Mouse (Mus musculus) left cerebral cortex, adult 9 months (tissue): ENCODE measurements around the gene Bmpr2.
"Not testable (repeated sequence)": the region's sequence is repeated elsewhere in the genome, so short reads cannot be mapped to it uniquely, and the experiment has no call there.

Source experiments
- DNase-seq, 2 experiments: peaks; one replicate each; pipeline ENCODE4 v3.0.0; 2022; ENCODE audit warnings: low spot score in 2 of 2

Bmpr2 gene

DNA sequence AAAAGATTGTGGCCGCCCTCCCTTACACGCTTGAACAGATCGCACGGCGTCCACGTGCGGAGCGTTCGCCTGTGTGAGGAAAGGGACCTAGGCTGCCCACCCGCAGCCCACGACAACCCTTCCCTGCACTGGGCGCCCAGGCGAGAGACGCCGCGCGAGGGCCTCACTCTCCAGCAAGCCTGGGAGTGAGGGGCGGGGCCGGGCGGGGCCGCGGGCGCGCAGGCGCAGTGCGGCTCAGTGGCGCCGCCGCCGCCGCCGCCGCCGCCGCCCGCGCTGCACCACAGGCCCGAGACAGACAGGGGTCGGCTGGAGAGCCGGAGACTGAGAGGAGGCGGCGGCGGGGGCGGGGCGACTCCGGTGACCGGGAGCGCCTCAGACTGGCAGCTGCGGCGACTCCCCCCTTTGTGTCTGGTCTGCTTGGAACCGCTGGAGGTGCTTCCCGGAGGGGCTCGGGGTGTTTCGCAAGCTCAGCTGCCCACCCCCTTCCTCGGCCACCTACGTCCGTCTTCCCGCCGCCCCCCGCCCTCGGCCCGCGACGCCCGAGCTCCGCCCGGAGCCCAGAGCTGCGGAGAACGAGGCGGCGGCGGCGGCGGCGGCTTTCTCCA lies at the start of gene Bmpr2:
Gene Bmpr2, plus strand, starts transcription at position 237 of the 605 bp plus-strand sequence.
- DNase-seq, result peak; percentile 51 to 76

DNA sequence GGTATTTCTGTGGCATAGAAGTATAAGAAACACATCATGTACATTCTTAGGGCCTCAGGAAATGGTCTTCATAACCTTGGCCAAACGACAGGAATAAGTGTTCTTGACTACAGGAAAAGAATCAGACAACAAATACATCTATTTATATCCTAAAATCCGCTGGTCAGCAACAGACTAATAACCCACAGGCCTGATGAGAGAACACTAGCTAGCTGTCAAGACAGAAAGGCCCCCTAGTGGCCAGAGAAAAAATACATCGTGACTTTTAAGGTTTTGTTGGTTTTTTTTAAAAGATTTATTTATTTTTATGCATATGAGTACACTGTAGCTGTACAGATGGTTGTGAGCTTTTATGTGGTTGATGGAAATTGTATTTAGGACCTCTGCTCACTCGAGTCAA lies 43.3 kb upstream of the Bmpr2 start:
- DNase-seq, result peak in 1 of 2 experiments; percentile 22

DNA sequence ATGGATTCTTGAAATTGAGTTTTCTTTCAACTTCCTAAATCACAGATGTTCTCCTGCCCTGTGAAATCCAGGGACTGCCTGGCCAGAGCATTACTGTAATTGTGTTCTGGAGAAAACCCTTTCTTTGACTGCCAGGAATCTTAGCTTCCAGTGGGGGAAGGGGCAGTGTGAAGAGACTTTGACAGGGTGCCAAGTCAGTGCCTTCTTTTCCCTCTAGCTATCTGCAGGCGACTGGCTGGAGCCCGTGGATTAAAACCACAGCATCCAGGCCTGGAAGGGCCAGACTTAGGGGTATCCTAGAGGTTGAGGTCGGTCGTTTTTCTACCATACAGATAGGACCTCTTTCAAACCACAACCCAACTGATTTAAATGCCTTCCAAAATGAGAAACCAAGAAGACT lies 37.5 kb upstream of the Bmpr2 start:
- DNase-seq, result no peak

DNA sequence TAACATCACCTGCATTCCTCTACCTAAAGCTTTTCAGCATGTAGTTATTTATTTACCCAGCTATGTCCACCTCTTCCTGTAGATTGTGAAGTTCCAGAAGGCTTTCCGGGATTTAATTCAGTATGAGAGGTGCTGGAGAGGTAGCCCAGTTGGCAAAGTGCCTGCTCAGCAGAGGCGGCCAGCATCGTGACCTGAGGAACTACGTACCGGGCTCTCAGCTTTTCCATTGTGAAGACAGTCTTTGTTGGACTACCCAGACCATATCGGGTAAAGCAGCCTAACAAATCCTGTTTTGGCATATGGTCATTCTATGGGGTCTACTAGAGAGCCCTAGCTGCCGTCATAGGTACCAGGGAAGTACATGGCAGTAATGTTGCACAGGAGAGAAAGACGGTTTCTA lies 33.1 kb upstream of the Bmpr2 start:
- no peak for DNase-seq

DNA sequence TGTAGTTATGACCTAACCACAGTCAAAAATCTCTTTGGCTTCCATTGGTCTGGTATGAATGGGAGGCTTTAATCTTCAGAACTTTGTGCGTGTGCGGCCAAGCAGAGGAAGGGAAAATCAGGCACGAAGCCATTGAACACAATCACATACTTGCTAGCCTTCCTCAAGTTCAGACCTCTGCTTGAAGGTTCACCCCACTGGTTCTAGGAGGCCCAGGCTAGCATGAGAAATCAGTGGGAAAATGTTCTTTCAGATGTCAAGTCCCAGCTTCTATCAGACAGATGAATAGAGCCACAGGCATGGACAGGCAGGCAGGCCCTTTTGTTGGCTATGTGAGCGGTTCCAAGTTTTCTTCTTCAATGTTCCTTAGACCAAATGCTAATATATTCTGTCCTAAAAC lies 32.5 kb upstream of the Bmpr2 start:
- DNase-seq, result no peak

DNA sequence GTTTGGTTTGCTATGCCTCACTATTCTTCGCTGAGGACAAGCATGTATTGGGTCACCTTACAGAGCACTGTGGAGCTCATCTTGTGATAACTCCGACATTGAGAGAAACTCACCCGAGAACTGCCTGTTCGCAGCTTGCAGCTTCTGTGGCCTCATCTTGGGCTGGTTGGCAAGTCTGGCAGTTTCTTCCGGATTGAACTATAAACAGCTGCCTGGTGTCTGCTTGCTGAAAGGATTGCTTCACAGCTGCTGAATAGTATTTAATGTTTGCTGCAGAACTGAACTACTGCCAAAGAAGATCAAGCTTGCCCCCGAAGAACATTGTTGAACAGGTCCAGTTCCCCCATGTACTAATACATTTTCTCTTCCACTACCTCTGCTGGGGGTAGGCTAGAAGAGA lies 29.1 kb upstream of the Bmpr2 start:
- DNase-seq, result peak in 1 of 2 experiments; percentile 13

DNA sequence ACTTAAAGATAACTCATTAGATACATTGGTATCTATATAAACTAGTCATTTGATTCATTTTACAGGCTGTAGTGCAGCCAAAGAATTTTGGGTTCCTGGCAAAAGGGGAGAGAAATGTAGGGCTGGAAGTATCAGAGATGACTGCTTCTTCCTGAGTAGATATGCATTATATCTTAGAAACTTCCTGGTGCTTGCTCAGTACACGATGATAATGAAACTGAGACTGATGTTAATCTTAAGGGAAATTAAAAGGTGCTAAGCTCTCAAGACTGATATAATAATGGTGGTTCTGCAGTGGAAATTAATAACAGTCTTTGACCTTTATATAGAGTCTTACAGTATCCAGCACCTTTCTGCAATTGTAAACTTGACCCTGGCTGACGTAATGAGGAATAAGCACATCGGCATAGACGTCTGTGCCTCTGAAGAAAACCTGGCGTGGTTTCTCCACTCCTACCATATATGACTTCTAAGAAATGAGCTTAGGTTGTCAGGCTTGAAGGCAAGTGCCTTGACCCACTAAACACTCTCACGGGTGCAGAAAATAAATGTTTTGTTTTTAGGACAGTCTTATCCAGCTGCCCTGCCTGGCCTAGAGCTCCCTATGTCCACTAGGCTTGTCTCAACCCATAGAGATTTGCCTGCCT lies 24.3 kb upstream of the Bmpr2 start:
- DNase-seq, result no peak

DNA sequence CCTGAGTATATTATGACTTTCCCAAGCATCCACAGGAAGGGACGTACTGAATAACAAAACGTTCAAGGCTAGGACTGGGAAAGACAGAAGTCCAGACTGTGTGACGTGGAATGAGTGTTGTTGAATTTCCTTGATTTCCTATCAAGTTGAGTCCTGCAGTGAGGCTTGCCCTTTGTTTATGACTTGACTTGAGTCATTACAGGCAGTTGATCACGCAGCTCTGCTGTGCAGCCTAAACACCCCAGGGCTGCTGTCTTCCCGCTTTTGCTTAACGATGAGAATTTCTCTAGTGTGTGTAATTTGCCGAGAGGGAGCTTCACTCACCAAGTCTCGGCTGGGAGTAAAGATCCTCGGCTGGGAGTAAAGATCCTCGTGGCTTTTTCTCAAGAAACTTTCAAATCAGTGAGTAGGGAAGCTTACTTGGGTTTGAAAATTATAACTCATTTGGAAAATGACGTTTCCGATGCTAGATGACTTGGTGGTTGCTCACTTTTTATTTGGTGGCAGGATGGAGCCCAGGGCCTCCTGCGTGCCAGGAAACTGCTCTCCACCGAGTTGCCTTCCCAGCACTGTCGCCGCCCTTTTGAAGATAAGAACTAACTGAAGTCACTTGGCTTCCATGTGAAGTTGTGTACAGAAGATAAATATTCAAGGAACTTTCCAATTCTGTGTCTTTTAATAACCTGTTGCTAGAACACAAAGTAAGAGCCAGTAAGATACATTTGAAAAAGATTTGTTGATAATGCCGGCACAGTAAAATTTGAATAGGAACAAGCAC lies 23.4 kb upstream of the Bmpr2 start:
- DNase-seq, result no peak

DNA sequence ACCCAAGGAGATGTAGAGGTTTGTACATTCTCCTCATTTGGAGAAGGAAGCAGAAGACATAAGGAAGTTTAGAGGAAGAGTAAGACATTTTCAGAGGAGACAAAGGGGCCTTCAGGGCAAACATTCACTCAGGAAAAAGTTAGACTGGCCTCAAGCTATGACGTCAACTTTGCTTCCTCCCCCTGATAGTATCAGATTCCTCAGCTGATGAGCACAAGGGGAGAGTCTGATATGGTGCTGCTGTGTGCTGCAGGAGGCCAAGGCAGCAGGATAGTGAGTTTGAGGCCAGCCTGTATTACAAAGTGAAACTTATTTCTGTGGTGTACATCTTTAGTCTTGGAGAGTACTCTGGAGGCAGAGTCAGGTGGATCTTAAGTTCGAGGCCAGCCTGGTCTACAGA lies 14.2 kb upstream of the Bmpr2 start:
- DNase-seq, result no peak

DNA sequence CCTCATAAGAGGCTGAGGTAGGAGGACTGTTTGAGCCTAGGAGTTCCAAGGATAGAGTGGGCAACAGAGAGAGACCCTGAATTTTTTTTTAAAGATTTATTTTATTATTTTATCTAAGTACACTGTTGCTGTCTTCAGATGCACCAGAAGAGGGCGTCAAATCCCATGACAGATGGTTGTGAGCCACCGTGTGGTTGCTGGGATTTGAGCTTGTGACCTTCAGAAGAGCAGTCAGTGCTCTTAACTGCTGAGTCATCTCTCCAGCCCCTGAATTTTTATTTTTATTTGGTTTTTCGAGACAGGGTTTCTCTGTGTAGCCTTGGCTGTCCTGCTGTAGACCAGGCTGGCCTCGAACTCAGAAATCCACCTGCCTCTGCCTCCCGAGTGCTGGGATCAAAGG lies 13.5 kb upstream of the Bmpr2 start:
- DNase-seq, result not testable (repeated sequence)

DNA sequence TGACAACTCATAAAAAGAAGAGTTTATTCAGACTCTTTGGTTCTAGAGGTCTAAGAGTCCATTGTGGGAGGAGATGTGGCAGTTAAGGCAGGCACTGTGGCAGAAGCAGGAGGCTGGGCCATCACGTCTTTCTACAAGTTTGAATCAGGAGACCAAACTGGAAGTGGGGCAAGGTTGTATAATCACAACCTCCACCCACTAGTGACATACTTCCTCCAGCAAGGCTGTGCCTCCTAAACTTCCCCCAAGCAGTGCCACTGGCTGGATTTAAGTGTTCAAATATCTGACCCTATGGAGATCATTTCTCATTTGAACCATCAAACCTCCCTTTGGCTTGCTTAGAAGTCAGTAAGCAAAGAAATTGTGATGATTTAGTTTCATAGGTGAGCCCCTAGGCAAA lies 7.9 kb upstream of the Bmpr2 start:
- no peak for DNase-seq

DNA sequence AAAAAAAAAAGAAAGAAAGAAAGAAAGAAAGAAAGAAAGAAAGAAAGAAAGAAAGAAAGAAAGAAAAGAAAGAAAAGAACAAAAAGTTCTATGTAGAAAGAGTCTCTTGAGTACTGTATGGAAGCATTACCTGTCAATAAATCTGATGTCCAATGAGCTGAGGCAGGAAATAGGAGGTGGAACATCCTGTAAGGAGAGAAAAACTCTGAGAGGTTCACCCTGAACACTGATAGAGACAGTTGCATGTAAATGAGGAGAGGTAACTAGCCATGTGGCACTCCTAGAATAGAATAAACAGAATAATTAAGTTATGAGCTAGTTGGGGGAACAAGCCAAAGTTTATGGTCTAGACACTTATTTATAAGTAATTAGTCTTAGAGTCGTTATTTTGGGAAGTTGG lies 4.9 kb upstream of the Bmpr2 start:
- DNase-seq, result no peak

DNA sequence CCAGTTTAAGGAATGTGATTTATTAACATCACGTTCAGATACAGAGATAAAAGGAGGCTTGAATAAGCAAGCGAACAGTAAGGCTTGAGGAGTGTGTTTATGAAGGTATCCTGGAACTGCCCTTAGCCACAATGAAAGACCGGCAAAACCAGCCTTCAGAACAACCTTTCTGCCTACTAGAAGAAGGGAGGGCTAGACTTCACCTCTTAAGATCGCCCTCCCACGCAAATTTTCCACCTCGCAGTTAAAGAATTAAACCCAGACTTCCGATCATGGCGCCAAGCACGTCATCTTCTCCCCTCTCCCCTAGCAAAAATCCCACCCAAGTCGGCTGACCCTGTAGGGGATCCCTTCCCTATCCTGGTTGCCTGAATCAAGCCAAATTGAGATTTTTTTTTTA lies 992 bp upstream of the Bmpr2 start:
- DNase-seq, result peak; percentile 19 to 36

DNA sequence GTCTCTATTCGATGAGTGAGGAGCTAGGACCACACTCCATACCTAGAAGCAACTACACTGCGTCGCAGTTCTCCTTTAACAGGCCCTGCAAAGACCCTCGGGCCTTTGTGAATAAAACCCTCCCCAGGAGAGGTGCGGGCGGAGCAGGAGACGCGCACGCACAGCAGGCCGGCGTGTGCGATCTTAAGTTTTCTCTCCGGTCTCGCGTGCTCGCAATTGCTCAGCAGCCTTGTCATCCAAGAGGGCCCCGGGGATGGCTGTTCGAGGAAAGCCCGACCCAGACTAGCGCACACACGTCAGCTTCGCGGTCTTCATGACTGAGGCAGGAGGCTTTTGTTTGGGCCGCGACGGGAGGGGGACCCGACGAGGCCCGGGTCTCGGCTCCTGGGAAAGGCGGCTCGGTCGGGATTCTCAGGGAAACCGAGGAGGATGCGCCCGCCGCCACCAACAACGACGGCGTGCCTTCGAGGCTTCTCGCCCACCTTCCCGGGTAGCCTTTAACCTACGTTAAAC lies 493 bp upstream of the Bmpr2 start:
- DNase-seq, result peak; percentile 25 to 61

DNA sequence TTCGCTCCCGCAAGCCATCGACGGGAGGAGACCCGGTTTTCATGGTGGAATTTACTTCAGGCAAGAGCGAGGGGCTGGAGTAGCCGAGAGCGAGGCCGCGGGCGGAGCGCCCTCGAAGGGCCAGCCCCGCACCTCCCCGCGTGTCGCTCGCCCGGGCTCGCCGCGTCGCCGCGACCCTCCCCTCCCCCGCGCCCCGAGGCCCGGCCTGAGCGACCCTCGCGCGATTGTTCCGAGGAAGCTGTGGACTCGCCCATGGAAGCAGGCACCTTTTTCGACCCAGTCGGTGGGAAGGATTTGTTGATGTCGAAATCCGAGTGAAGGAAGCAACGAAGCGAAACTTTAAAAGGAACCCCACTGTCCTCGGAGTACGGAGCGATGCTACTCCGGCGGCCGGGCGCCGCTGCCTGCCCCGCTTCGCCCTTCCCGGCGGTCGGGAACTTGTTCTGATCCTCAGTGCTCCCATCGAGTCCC lies 616 bp downstream of the Bmpr2 start:
- DNase-seq, result peak in 1 of 2 experiments; percentile 28

DNA sequence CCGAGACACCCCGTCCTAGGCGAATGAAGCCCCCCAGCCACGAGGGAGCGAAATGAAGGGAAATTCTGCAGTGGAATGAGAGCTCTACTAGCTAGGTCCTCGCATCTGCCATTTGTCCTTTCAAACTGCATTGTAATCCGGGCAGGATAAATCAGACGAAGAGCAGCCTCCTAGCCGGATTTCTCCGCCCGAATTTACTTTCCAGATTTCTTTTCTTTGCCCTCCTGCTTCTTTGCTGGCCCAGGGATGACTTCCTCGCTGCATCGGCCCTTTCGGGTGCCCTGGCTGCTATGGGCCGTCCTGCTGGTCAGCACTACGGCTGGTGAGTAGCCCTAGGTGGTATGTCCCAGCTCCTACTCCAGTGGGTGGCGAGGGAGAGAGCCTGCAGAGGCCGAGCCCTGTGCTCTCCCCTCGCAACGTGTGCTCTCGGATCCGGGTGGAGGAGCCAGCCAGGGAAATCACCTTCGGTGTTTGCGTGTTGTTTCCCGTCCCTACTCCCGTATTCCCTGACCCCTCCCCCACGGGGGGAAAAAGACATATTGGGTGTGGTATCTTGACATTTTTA lies 1.3 kb downstream of the Bmpr2 start:
- DNase-seq, result peak; percentile 16 to 22

DNA sequence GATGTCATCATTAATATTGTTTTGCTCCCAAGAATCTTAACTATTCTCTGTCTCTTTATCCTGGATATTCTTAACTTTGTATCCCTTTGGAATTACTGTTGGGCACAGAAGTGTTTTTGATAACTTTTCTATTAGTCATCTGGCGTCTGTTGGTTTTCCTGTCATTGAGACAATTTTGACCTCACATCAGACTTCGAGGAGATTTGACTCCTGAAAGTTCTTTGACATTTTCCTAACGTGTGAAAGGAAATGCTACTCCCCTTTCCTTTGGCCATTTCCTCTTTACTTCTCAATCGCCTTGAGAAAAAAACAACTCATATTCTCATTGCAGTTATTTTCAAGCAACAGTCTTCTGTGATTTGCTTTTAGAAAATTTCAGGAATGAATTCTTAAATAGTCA lies 2.1 kb downstream of the Bmpr2 start:
- no peak for DNase-seq

DNA sequence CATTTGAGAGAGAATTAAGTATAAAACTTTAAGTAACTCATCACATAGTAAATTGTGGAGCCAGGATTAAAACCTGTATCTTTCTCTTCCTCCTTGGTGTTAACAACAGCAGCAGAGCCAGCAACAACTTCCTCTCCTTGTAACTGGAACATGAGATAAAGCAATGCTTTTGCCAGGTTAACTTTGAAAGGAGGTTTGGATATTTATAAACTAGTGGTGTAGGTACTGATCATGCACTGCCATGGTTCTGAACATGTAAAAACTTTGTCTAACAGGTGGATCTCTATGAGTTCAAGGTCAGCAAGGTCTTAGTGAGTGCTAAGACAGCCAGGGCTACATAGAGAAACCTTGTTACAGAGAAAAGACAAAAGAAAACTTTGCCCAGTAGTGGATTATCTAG lies 3.4 kb downstream of the Bmpr2 start:
- no peak for DNase-seq

DNA sequence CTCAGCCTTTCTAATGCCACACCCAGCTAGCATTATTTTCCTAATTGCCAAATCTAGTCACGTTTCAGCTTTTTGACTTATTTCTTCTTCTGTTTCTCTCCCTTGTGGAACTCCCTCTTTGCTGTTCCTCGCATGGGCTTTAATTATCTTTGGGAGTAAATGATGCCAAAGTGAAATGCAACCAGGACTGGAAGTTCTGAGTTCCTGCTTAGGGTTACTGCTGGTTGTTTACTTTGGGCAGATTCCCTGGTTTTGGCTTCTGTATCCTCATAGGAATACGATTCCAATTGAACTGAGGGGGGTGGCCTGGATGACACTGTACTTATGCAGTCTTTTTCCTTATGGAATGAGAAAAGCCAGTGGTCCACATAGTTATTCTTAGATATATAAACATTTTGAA lies 8.7 kb downstream of the Bmpr2 start:
- DNase-seq, result no peak

DNA sequence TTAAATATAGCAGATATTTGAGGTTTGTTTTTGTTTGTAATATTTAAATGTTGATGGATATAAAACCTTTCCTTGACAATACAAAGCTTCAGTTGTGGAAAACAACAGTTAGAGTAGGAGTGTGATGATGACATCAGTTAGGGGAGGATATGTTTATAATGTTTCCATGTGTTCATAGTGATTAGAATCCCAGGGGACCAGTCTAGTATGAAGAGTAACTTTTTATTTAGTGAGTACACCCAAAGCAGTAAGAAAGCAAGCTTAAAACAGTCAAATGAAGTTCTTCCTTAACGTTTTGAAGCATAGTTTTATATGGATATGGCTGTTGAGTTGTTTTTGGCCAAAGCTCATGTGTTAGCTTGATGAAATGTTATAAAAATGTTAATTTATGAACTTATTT lies 17.9 kb downstream of the Bmpr2 start:
- no peak for DNase-seq

DNA sequence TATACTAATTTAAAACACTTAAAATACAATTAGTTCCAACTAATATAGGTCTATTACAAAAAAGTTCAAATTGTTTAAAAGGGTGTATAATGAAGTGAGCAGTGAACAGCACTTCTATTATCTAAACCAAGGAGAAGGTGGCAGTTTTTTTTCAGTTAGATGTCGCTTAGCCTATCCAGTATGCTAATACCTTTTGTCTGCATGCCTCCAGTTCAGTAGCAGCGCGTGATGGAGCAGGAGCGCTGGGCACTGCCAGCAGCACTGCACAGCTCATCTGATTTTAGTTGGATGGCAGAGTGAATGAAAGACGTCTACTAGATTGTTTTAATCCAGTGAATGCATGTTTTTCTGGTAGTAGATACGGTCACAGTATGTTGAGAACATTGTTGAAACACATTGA lies 25.8 kb downstream of the Bmpr2 start:
- DNase-seq, result no peak

DNA sequence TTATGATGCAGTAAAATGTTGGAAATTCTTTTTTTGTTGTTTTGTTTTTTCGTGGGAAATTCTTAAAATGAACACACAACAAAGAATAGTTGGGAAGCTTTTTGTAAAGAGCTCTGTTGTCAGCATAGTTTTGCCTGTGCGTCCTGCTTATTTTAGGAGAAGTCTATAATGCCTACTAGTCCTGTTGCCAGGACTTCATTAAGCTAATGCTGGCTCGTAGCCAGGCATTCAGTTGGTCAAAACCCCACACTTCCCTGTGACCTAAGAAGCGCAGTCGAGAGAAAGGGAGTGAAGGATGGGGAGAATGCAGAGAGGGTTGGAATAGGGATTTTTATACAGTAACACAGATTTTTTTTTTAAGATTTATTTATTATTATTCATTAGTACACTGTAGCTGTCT lies 26.5 kb downstream of the Bmpr2 start:
- DNase-seq, result no peak
